Mouse (Mus musculus) forebrain, embryonic 10.5 days (tissue): ENCODE measurements around the gene Lhfp. TPM values are rescaled to one million over a fixed set of nuclear protein-coding genes. Genes with fewer than 3 reads are reported as not detected.
"Not testable (repeated sequence)": the region's sequence is repeated elsewhere in the genome, so short reads cannot be mapped to it uniquely, and the experiment has no call there.

Experiments
- DNase-seq: peaks from one replicate; pipeline ENCODE4 v3.0.0-alpha.2; 2017; ENCODE audit warnings: low spot score; ENCODE audit errors: extremely low spot score
- H3K27ac ChIP-seq: fragments of 300-500 bp; sonication (generic); 2 replicates; pipeline ENCODE4 v1.5.1; 2016; ENCODE audit warnings: mild to moderate bottlenecking
- H3K27me3 ChIP-seq: fragments of 300-500 bp; sonication (generic); 2 replicates; pipeline ENCODE4 v1.6.1; 2016; ENCODE audit warnings: mild to moderate bottlenecking; ENCODE audit not compliant: poor library complexity, severe bottlenecking
- H3K36me3 ChIP-seq: fragments of 300-500 bp; sonication (generic); replicated peaks from 2 replicates; pipeline ENCODE4 v1.6.1; 2016; ENCODE audit warnings: mild to moderate bottlenecking, moderate library complexity
- H3K4me1 ChIP-seq: fragments of 300-500 bp; sonication (generic); 2 replicates; pipeline ENCODE4 v1.6.1; 2016
- H3K4me3 ChIP-seq: fragments of 300-500 bp; sonication (generic); 2 replicates; pipeline ENCODE4 v1.5.1; 2016; ENCODE audit warnings: mild to moderate bottlenecking, moderate library complexity
- H3K9me3 ChIP-seq: fragments of 300-500 bp; sonication (generic); 2 replicates; pipeline ENCODE4 v1.6.1; 2016; ENCODE audit warnings: mild to moderate bottlenecking, moderate library complexity
- WGBS: fragments of 180-500 bp; shearing (Covaris S2); methylation state at CpG from one replicate; pipeline ENCODE4 v1.1.7; 2016; 5-methylcytosine and 5-hydroxymethylcytosine counted together
- polyA plus RNA-seq: library from polyadenylated mRNA; unstranded; fragments of >200 nt; fragmentation: Nextera tagmentation; extraction: Ambion mirVana; gene quantifications from 2 replicates; pipeline ENCODE4 v1.2.1, GENCODE M21; 2016

Gene Lhfp
- polyA plus RNA-seq, 1 experiment from 2014 or later = 21.7 TPM

DNA sequence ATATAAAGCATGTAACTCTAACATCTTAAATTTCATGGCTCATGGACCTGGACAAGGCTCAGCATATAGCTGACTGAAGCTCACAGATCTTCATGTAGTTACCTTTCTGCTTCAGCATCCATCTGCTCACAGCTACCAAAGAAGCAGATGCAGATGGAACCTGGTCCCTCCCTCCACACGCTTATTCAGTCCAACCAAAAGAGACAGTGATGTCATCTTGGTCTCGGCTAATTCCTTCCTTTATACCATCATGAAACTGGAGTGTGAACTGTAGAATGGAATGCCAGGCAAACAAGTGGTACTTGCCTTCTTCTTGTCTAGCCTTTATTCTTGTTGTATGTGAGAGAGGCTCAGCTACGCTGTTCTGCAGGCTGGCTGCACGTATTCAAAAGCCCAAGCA lies 173.1 kb downstream of the Lhfp start:
- no peak for DNase-seq
- Histone ChIP-seq H3K27ac (0 out of 2 replicates have a peak overlapping the region, but pooled peaks have one; percentile 25), H3K4me3 (no peak overlapping the region), H3K27me3 (no peaks in the 10 kb centered on the region), H3K36me3 (no peaks in the 10 kb centered on the region), H3K4me1 (peaks cover 34% of the 10 kb centered on the region), H3K9me3 (no peaks in the 10 kb centered on the region)
- 71% methylated on average over 4 of the region's 4 CpGs for WGBS

DNA sequence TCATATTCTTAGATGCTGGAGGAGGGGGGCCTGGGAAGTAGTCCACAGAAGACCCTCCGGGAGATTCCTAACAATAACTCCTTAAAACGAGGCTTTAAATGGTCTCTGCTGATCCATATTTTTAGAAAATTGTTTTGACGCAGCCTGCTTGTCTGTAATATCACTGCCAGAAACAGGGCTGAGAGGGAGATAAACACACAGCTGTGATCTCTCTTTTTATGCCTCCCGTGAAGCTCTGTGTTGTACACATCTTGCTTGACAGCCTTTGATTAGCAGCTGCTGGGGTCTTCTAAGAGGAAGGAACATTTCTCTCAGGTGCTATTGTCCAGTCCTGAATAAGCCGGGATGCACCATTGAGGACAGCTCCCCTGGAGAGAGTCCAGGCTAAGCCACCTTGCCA lies 176.4 kb downstream of the Lhfp start:
- peaks cover 20% of the 10 kb centered on the region for H3K4me1 ChIP-seq
- H3K36me3 ChIP-seq = no peaks in the 10 kb centered on the region
- no peak for DNase-seq
- no peak overlapping the region for H3K4me3 ChIP-seq
- no peaks in the 10 kb centered on the region for H3K27me3 ChIP-seq
- H3K27ac ChIP-seq = no peak overlapping the region
- WGBS = 83% methylated on average over 5 of the region's 5 CpGs
- H3K9me3 ChIP-seq = no peaks in the 10 kb centered on the region

DNA sequence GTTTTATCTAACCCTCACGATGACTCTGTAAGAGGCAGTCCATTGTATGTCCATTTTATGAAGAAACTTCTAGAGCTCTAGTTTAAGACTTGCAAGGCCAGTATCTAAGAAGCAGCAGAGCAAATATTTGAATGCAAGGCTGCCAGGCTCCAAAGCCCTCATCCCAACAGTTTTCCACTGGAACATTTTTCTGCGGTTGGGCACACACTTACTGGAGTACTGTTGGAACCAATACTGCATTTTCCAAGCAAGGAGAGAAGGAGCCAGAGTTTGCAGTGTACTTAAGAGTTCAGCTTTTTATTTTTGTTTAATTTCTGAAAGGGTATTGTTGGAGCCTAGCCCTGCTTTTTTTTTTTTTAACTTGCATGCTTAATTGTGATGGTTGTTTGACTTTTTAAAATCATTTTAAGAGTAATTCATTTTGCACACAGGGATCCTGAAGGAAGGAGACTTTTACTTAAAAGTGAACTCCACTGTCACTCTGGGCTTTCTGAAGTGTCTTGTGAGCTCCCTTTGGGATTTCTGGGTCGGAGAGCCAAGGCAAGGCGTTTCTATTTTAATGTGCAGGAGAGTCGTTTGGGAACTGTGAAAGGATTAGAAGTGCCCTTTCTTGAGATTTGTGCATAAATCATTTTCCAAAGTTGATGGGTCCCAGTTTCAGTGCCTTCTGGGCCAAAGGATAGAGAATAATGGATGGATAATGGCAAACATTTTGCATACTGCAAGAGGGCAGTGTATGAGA lies 180.4 kb downstream of the Lhfp start:
- no peak for DNase-seq
- no peak overlapping the region for H3K27ac ChIP-seq
- no peaks in the 10 kb centered on the region for H3K36me3 ChIP-seq
- H3K27me3 ChIP-seq = no peaks in the 10 kb centered on the region
- no peaks in the 10 kb centered on the region for H3K9me3 ChIP-seq
- H3K4me3 ChIP-seq = no peak overlapping the region
- H3K4me1 ChIP-seq = peaks cover 6% of the 10 kb centered on the region
- WGBS = 79% methylated on average over 5 of the region's 5 CpGs

DNA sequence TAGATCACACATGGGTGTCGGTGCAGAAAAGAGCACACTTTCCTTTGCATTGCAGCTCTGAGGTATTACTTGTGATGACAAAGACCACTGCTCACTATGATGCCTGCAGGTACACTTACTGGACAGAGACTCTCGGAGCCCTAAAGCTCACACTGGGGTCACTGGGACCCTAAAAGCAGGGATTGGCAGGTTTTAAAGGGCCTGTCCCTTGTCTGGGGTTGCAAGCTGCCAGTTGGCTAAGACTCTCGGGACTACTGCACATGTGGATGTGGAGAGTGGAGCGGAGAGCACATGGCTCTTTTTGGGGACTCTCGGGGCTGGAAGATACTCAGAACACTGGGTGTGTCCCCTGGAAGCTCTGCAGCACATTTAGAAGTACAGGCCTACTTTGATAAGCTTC lies 182.8 kb downstream of the Lhfp start:
- no peak overlapping the region for H3K4me3 ChIP-seq
- peaks cover 6% of the 10 kb centered on the region for H3K4me1 ChIP-seq
- no peaks in the 10 kb centered on the region for H3K36me3 ChIP-seq
- WGBS = 88% methylated on average over 5 of the region's 5 CpGs
- no peak overlapping the region for H3K27ac ChIP-seq
- DNase-seq = no peak
- H3K27me3 ChIP-seq = no peaks in the 10 kb centered on the region
- H3K9me3 ChIP-seq = no peaks in the 10 kb centered on the region

DNA sequence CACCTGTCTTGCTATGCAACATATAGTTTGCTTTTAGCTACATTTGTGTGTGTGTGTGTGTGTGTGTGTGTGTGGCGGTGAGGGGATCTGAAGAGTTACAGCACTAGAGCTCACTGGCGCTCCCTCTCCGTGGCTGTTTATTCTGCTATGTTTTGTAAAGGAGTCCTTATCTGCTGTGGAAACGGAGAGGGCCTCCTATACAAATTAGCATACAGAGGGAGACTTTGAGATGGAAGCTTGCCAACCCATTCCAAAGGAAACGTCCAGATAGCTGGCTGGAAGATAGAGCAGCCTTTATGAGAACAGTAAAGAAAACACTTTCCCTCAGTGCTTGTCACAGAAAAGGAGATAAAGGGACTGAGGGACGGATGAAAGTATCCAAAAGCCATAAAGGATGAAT lies 184.4 kb downstream of the Lhfp start:
- H3K27ac ChIP-seq = no peak overlapping the region
- H3K27me3 ChIP-seq = no peaks in the 10 kb centered on the region
- no peak for DNase-seq
- no peak overlapping the region for H3K4me3 ChIP-seq
- WGBS = 67% methylated on average over 6 of the region's 6 CpGs
- no peaks in the 10 kb centered on the region for H3K36me3 ChIP-seq
- H3K4me1 ChIP-seq = peaks cover 12% of the 10 kb centered on the region
- no peaks in the 10 kb centered on the region for H3K9me3 ChIP-seq

DNA sequence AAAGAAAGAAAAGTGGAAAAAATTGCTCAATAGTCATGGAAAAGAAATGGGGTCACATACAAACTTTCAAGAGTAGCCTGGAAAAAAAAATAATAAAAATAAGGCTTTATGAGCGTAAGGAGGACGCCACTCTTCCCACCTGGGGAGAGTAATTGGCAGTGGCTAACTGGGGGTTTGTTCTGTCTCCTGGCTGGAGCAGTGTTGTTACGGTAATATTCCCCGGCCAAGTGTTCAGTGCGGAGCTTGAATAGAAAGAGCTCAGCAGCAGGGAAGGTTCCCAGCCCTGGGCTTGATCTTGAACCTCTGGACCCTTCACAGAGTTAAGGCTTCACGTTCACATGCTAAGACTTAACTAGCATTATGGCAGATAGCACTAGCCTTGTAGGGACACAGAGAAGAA lies 184.9 kb downstream of the Lhfp start:
- no peak overlapping the region for H3K4me3 ChIP-seq
- WGBS = 87% methylated on average over 6 of the region's 6 CpGs
- H3K4me1 ChIP-seq = peaks cover 12% of the 10 kb centered on the region
- H3K36me3 ChIP-seq = no peaks in the 10 kb centered on the region
- H3K27ac ChIP-seq = no peak overlapping the region
- H3K27me3 ChIP-seq = no peaks in the 10 kb centered on the region
- H3K9me3 ChIP-seq = no peaks in the 10 kb centered on the region
- no peak for DNase-seq

DNA sequence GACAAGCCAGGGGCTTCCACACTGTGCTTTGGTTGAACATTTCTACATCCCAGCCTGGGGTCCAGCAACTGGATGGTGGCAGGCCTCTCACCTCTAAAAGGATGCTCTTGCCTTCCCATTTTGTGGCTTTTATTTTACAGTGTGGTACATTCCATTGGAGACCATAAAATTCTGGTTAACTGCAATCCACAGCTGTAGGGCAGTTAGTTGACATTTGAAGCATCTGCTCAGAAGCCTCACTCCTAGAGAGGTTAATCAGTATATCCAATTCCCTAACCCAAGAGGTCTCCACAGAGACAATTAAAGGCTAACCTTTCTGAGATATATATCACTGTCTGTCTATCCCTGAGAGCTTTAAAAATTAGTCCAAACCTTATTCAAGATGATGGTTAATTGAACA lies 186.5 kb downstream of the Lhfp start:
- H3K27ac ChIP-seq = no peak overlapping the region
- H3K4me3 ChIP-seq = no peak overlapping the region
- H3K9me3 ChIP-seq = no peaks in the 10 kb centered on the region
- no peak for DNase-seq
- peaks cover 5% of the 10 kb centered on the region for H3K4me1 ChIP-seq
- no peaks in the 10 kb centered on the region for H3K27me3 ChIP-seq
- no peaks in the 10 kb centered on the region for H3K36me3 ChIP-seq

DNA sequence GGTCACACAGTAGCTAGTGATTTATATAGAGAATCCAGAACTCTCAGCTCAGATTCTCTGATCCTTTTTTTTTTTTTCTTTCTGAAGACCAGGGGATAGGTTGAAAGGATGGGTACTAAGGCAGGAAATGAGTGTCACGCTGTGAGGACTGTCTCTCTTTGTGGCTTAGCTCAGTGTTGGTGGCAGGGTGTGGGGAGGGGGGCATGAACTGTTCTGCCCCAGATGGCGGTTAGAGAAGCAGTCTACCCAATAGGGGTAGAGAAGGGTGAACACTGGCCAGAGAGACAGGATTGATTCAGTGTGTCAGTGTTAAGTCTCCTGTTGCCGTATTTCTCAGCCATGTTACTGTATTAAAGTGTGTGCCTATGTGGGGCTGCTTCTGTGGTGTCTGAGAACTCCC lies 189.2 kb downstream of the Lhfp start:
- Histone ChIP-seq H3K9me3 (0 out of 2 replicates have a peak, but pooled peaks cover 2% of the 10 kb centered on the region), H3K4me3 (no peak overlapping the region), H3K4me1 (peaks cover 5% of the 10 kb centered on the region), H3K36me3 (no peaks in the 10 kb centered on the region), H3K27ac (no peak overlapping the region), H3K27me3 (no peaks in the 10 kb centered on the region)
- no peak for DNase-seq
- 50% methylated on average over 3 of the region's 3 CpGs for WGBS

DNA sequence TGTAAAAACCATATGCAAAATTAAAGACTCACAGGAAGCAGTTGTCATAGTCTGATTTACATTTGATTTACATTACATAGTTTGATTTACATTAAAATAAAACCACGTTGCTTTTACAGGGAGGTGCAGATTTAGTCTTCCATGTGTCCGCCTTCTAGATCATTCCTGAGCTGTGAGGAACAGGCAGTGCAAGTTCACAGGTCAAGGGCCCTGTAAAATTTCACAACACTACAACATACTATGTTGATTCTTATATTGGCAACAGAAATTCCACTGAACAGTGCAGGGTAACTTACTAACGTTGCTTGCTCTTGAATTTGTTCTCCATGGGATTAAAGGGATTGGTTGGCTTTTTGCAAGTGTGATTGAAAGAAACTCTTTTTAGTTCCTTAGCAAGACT lies 189.8 kb downstream of the Lhfp start:
- DNase-seq = no peak
- H3K4me3 ChIP-seq = no peak overlapping the region
- H3K9me3 ChIP-seq = 0 out of 2 replicates have a peak, but pooled peaks cover 2% of the 10 kb centered on the region
- H3K27me3 ChIP-seq = no peaks in the 10 kb centered on the region
- no peaks in the 10 kb centered on the region for H3K36me3 ChIP-seq
- no peak overlapping the region for H3K27ac ChIP-seq
- H3K4me1 ChIP-seq = peaks cover 5% of the 10 kb centered on the region
- WGBS = 65% methylated on average over 3 of the region's 3 CpGs

DNA sequence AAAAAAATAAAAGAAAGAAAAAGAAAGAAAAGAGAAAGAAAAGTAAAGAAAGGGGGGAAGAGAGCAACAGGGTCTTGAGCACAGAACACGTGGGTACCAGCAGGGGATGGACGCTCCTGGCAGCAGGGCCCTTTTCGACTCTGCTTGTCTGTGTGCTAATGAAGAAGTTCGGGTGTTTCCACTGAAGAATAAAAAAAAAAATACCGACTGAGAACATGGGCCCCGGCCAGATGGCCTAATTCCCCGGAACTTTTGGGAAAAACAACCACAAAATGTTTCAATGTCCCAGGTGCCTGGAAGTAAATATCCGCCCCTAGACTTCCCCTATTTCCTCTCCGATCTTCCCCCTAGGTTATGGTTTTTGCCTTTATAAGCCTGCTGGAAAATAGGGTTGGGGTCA lies 191.1 kb downstream of the Lhfp start:
- not testable (repeated sequence) for H3K4me1 ChIP-seq, H3K9me3 ChIP-seq, H3K27ac ChIP-seq, H3K36me3 ChIP-seq, H3K4me3 ChIP-seq, H3K27me3 ChIP-seq, DNase-seq
- WGBS = 90% methylated on average over 9 of the region's 9 CpGs

DNA sequence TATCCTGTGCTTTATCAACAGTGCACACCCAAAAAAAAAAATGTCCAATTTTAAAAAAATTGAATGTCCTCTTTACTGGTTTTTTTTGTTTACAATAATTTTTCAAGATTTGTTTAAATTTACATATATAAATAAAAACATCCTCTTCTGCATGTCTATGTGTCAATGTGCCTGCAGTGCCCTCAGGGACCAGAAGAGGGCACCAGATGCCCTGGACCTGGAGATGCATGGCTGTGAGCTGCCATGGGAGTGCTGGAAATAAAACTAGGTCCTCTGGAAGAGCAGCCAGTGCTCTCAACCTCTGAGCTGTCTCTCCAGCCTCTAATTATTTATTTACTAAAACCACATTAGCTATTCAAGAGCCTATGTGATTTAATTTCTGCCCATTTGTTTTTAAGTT lies 193.4 kb downstream of the Lhfp start:
- no peak overlapping the region for H3K4me3 ChIP-seq
- peaks cover 5% of the 10 kb centered on the region for H3K4me1 ChIP-seq
- 0 out of 2 replicates have a peak, but pooled peaks cover 2% of the 10 kb centered on the region for H3K9me3 ChIP-seq
- DNase-seq = no peak
- H3K27ac ChIP-seq = no peak overlapping the region
- H3K36me3 ChIP-seq = no peaks in the 10 kb centered on the region
- no peaks in the 10 kb centered on the region for H3K27me3 ChIP-seq

DNA sequence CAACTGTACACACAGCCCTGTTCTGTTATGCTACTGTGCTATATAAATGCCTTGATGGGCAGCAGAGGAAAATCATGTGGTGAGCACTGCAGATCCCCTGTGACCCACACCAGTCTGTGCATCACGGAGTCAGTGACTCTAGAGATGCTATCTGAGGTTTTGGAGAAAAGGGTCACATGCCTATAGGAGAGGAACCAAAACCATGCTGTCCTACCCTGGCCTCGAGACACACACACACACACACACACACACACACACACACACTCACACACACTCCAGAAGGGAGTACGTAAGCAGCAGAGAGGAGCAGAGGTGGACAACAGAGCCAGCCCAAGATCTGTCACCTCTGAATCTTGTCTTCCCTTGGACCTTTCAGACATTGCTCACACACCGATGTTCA lies 195.1 kb downstream of the Lhfp start:
- no peak for DNase-seq
- H3K27me3 ChIP-seq = no peaks in the 10 kb centered on the region
- H3K36me3 ChIP-seq = no peaks in the 10 kb centered on the region
- H3K4me1 ChIP-seq = no peaks in the 10 kb centered on the region
- H3K27ac ChIP-seq = no peak overlapping the region
- WGBS = 91% methylated on average over 4 of the region's 4 CpGs
- H3K9me3 ChIP-seq = 0 out of 2 replicates have a peak, but pooled peaks cover 2% of the 10 kb centered on the region
- H3K4me3 ChIP-seq = no peak overlapping the region

DNA sequence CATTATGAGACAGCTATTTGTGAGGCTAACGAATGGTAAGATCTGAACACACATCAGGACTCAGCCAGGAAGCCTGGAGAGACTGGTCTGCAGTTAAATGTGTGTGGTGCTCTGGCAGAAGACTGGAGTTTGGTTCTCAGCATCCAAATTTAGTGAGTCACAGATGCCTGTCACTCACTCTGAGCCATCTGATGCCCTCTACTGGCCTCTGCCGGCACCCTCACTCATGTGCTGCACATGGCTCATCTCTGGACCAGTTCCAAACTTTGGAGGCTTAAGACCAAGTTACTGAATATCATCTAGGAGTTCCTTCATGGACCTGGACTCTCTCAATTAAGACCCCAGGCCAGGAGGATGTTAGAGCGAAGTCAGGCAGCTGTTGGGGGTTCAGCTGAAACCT lies 198.8 kb downstream of the Lhfp start:
- Histone ChIP-seq H3K27me3 (no peaks in the 10 kb centered on the region), H3K9me3 (peaks cover 4% of the 10 kb centered on the region; the same call in 1 of the 2 replicates), H3K27ac (no peak overlapping the region), H3K4me1 (no peaks in the 10 kb centered on the region), H3K4me3 (no peak overlapping the region), H3K36me3 (no peaks in the 10 kb centered on the region)
- DNase-seq = no peak
- WGBS = 91% methylated on average over 3 of the region's 3 CpGs
